Mouse (Mus musculus) CD8-positive naive resting alpha-beta T cell, adult 2 months (primary cell): Measurements from ENCODE around the gene Pum1.

Source experiments
- DNase-seq, 2 experiments: peaks; one replicate each; pipeline ENCODE4 v3.0.0; 2022; ENCODE audit warnings: low read depth in 2 of 2, low spot score in 2 of 2

Gene Pum1

GRCm38 (mm10) chr4:130722607-130723006, 59.5 kb downstream of the Pum1 start:
- DNase-seq = no peak

- no peak for DNase-seq
Measured at GRCm38 (mm10) chr4:130726118-130726517, 63.0 kb downstream of the Pum1 start.

- DNase-seq = no peak
Measured at GRCm38 (mm10) chr4:130735957-130736356, 72.8 kb downstream of the Pum1 start.

GRCm38 (mm10) chr4:130738527-130738926, 75.4 kb downstream of the Pum1 start:
- DNase-seq = peak in 1 of 2 experiments; percentile 24

GRCm38 (mm10) chr4:130744058-130744457, 80.9 kb downstream of the Pum1 start:
- DNase-seq = no peak

GRCm38 (mm10) chr4:130745561-130746306, 82.6 kb downstream of the Pum1 start:
- DNase-seq = no peak

GRCm38 (mm10) chr4:130749566-130749965, 86.4 kb downstream of the Pum1 start:
- no peak for DNase-seq

GRCm38 (mm10) chr4:130751966-130752365, 88.8 kb downstream of the Pum1 start:
- no peak for DNase-seq

GRCm38 (mm10) chr4:130752591-130752990, 89.5 kb downstream of the Pum1 start:
- no peak for DNase-seq

- no peak for DNase-seq
Measured at GRCm38 (mm10) chr4:130753755-130754154, 90.6 kb downstream of the Pum1 start.

- no peak for DNase-seq
Measured at GRCm38 (mm10) chr4:130754776-130755175, 91.7 kb downstream of the Pum1 start.

GRCm38 (mm10) chr4:130759875-130760274, 96.8 kb downstream of the Pum1 start:
- no peak for DNase-seq

- DNase-seq = no peak
Measured at GRCm38 (mm10) chr4:130761809-130762208, 98.7 kb downstream of the Pum1 start.

GRCm38 (mm10) chr4:130765399-130766160, 102.5 kb downstream of the Pum1 start:
- no peak for DNase-seq

- no peak for DNase-seq
Measured at GRCm38 (mm10) chr4:130766387-130766786, 103.3 kb downstream of the Pum1 start.

- no peak for DNase-seq
Measured at GRCm38 (mm10) chr4:130766926-130767325, 103.8 kb downstream of the Pum1 start.

GRCm38 (mm10) chr4:130773899-130774298, 110.8 kb downstream of the Pum1 start:
- DNase-seq = no peak

GRCm38 (mm10) chr4:130774822-130775221, 111.7 kb downstream of the Pum1 start:
- DNase-seq = peak; percentile 67 to 75

- no peak for DNase-seq
Measured at GRCm38 (mm10) chr4:130777647-130778046, 114.5 kb downstream of the Pum1 start.

- no peak for DNase-seq
Measured at GRCm38 (mm10) chr4:130779037-130779436, 115.9 kb downstream of the Pum1 start.

GRCm38 (mm10) chr4:130782492-130782891, 119.4 kb downstream of the Pum1 start:
- DNase-seq = no peak

GRCm38 (mm10) chr4:130784755-130785154, 121.6 kb downstream of the Pum1 start:
- DNase-seq = peak; percentile 30 to 66
